Mouse (Mus musculus): ENCODE data around the gene Slc27a2. TPM values are rescaled to one million over a fixed set of nuclear protein-coding genes. Genes with fewer than 3 reads are reported as not detected.
"Not testable (repeated sequence)": the region's sequence is repeated elsewhere in the genome, so short reads cannot be mapped to it uniquely, and the experiment has no call there.

Slc27a2 gene
- polyA plus RNA-seq, 1 experiment from 2014 or later, result 9.6 TPM

GRCm38 (mm10) chr2:126522056-126522455 lies 30.2 kb upstream of the Slc27a2 start:
- Histone ChIP-seq H3K36me3 (ENCODE audit: control insufficient read depth, insufficient read depth, low read length) (no peaks in the 10 kb centered on the region), H3K9me3 (ENCODE audit: control insufficient read depth, low read length) (no peaks in the 10 kb centered on the region), H3K27me3 (ENCODE audit: control insufficient read depth, insufficient read depth, low read length) (no peaks in the 10 kb centered on the region), H3K27ac (ENCODE audit: low read depth, low read length) (no peak overlapping the region), H3K4me1 (ENCODE audit: control insufficient read depth, insufficient read depth, low read length) (no peaks in the 10 kb centered on the region), H3K9ac (ENCODE audit: low read depth, low read length) (no peak overlapping the region), H3K4me3 (ENCODE audit: low read length) (no peak overlapping the region), H3K4me2 (replicated peaks; ENCODE audit: low read depth, low read length) (no peak overlapping the region)
- 80% methylated on average over 8 of the region's 8 CpGs for WGBS
- ATAC-seq (ENCODE audit: low FRiP score, low TSS enrichment), result no peak

GRCm38 (mm10) chr2:126523101-126523745 lies 29.0 kb upstream of the Slc27a2 start:
- H3K27me3 ChIP-seq (ENCODE audit: control insufficient read depth, insufficient read depth, low read length); H3K36me3 ChIP-seq (ENCODE audit: control insufficient read depth, insufficient read depth, low read length); H3K4me1 ChIP-seq (ENCODE audit: control insufficient read depth, insufficient read depth, low read length); H3K4me3 ChIP-seq (ENCODE audit: low read length); ATAC-seq (ENCODE audit: low FRiP score, low TSS enrichment); H3K27ac ChIP-seq (ENCODE audit: low read depth, low read length); H3K9ac ChIP-seq (ENCODE audit: low read depth, low read length); H3K4me2 ChIP-seq (replicated peaks; ENCODE audit: low read depth, low read length); H3K9me3 ChIP-seq (ENCODE audit: control insufficient read depth, low read length): not testable (repeated sequence)
- WGBS, result 68% methylated on average over 5 of the region's 5 CpGs

- H3K9me3 ChIP-seq (ENCODE audit: control insufficient read depth, low read length), result no peaks in the 10 kb centered on the region
- H3K4me1 ChIP-seq (ENCODE audit: control insufficient read depth, insufficient read depth, low read length), result no peaks in the 10 kb centered on the region
- no peak overlapping the region for H3K4me2 ChIP-seq (replicated peaks; ENCODE audit: low read depth, low read length)
- H3K36me3 ChIP-seq (ENCODE audit: control insufficient read depth, insufficient read depth, low read length), result no peaks in the 10 kb centered on the region
- H3K27me3 ChIP-seq (ENCODE audit: control insufficient read depth, insufficient read depth, low read length), result no peaks in the 10 kb centered on the region
- ATAC-seq (ENCODE audit: low FRiP score, low TSS enrichment), result no peak
- no peak overlapping the region for H3K9ac ChIP-seq (ENCODE audit: low read depth, low read length)
- WGBS, result 83% methylated on average over 2 of the region's 2 CpGs
- no peak overlapping the region for H3K4me3 ChIP-seq (ENCODE audit: low read length)
- no peak overlapping the region for H3K27ac ChIP-seq (ENCODE audit: low read depth, low read length)
Observed at GRCm38 (mm10) chr2:126524271-126524670, 27.9 kb upstream of the Slc27a2 start.

GRCm38 (mm10) chr2:126527461-126527860 lies 24.7 kb upstream of the Slc27a2 start:
- no peak overlapping the region for H3K27ac ChIP-seq (ENCODE audit: low read depth, low read length)
- no peak overlapping the region for H3K4me2 ChIP-seq (replicated peaks; ENCODE audit: low read depth, low read length)
- no peaks in the 10 kb centered on the region for H3K4me1 ChIP-seq (ENCODE audit: control insufficient read depth, insufficient read depth, low read length)
- H3K9me3 ChIP-seq (ENCODE audit: control insufficient read depth, low read length), result no peaks in the 10 kb centered on the region
- no peaks in the 10 kb centered on the region for H3K27me3 ChIP-seq (ENCODE audit: control insufficient read depth, insufficient read depth, low read length)
- H3K4me3 ChIP-seq (ENCODE audit: low read length), result no peak overlapping the region
- H3K36me3 ChIP-seq (ENCODE audit: control insufficient read depth, insufficient read depth, low read length), result no peaks in the 10 kb centered on the region
- H3K9ac ChIP-seq (ENCODE audit: low read depth, low read length), result no peak overlapping the region
- WGBS, result 94% methylated on average over 8 of the region's 8 CpGs
- ATAC-seq (ENCODE audit: low FRiP score, low TSS enrichment), result no peak

GRCm38 (mm10) chr2:126530581-126530980 lies 21.6 kb upstream of the Slc27a2 start:
- 80% methylated on average over 3 of the region's 3 CpGs for WGBS
- H3K4me1 ChIP-seq (ENCODE audit: control insufficient read depth, insufficient read depth, low read length), result no peaks in the 10 kb centered on the region
- H3K27ac ChIP-seq (ENCODE audit: low read depth, low read length), result no peak overlapping the region
- no peak for ATAC-seq (ENCODE audit: low FRiP score, low TSS enrichment)
- no peak overlapping the region for H3K4me2 ChIP-seq (replicated peaks; ENCODE audit: low read depth, low read length)
- H3K4me3 ChIP-seq (ENCODE audit: low read length), result no peak overlapping the region
- no peaks in the 10 kb centered on the region for H3K27me3 ChIP-seq (ENCODE audit: control insufficient read depth, insufficient read depth, low read length)
- H3K36me3 ChIP-seq (ENCODE audit: control insufficient read depth, insufficient read depth, low read length), result no peaks in the 10 kb centered on the region
- H3K9ac ChIP-seq (ENCODE audit: low read depth, low read length), result no peak overlapping the region
- H3K9me3 ChIP-seq (ENCODE audit: control insufficient read depth, low read length), result no peaks in the 10 kb centered on the region

- no peak for ATAC-seq (ENCODE audit: low FRiP score, low TSS enrichment)
- no peak overlapping the region for H3K4me2 ChIP-seq (replicated peaks; ENCODE audit: low read depth, low read length)
- no peaks in the 10 kb centered on the region for H3K4me1 ChIP-seq (ENCODE audit: control insufficient read depth, insufficient read depth, low read length)
- H3K27me3 ChIP-seq (ENCODE audit: control insufficient read depth, insufficient read depth, low read length), result no peaks in the 10 kb centered on the region
- H3K9me3 ChIP-seq (ENCODE audit: control insufficient read depth, low read length), result no peaks in the 10 kb centered on the region
- H3K4me3 ChIP-seq (ENCODE audit: low read length), result no peak overlapping the region
- no peak overlapping the region for H3K9ac ChIP-seq (ENCODE audit: low read depth, low read length)
- H3K36me3 ChIP-seq (ENCODE audit: control insufficient read depth, insufficient read depth, low read length), result no peaks in the 10 kb centered on the region
- H3K27ac ChIP-seq (ENCODE audit: low read depth, low read length), result no peak overlapping the region
Observed at GRCm38 (mm10) chr2:126537654-126538053, 14.6 kb upstream of the Slc27a2 start.

- Histone ChIP-seq H3K9ac (ENCODE audit: low read depth, low read length) (no peak overlapping the region), H3K9me3 (ENCODE audit: control insufficient read depth, low read length) (no peaks in the 10 kb centered on the region), H3K4me2 (replicated peaks; ENCODE audit: low read depth, low read length) (no peak overlapping the region), H3K27ac (ENCODE audit: low read depth, low read length) (no peak overlapping the region), H3K4me1 (ENCODE audit: control insufficient read depth, insufficient read depth, low read length) (no peaks in the 10 kb centered on the region), H3K4me3 (ENCODE audit: low read length) (no peak overlapping the region), H3K27me3 (ENCODE audit: control insufficient read depth, insufficient read depth, low read length) (no peaks in the 10 kb centered on the region), H3K36me3 (ENCODE audit: control insufficient read depth, insufficient read depth, low read length) (no peaks in the 10 kb centered on the region)
- 73% methylated on average over 6 of the region's 6 CpGs for WGBS
- ATAC-seq (ENCODE audit: low FRiP score, low TSS enrichment), result no peak
Observed at GRCm38 (mm10) chr2:126540390-126540925, 11.7 kb upstream of the Slc27a2 start.

- ATAC-seq (ENCODE audit: low FRiP score, low TSS enrichment), result no peak
Observed at GRCm38 (mm10) chr2:126542211-126542610, 10.0 kb upstream of the Slc27a2 start.

GRCm38 (mm10) chr2:126545297-126545696 lies 6.9 kb upstream of the Slc27a2 start:
- WGBS, result 77% methylated on average over 5 of the region's 5 CpGs
- Histone ChIP-seq H3K4me2 (replicated peaks; ENCODE audit: low read depth, low read length) (no peak overlapping the region), H3K4me1 (ENCODE audit: control insufficient read depth, insufficient read depth, low read length) (no peaks in the 10 kb centered on the region), H3K27ac (ENCODE audit: low read depth, low read length) (no peak overlapping the region), H3K9me3 (ENCODE audit: control insufficient read depth, low read length) (no peaks in the 10 kb centered on the region), H3K9ac (ENCODE audit: low read depth, low read length) (no peak overlapping the region), H3K36me3 (ENCODE audit: control insufficient read depth, insufficient read depth, low read length) (no peaks in the 10 kb centered on the region), H3K27me3 (ENCODE audit: control insufficient read depth, insufficient read depth, low read length) (no peaks in the 10 kb centered on the region), H3K4me3 (ENCODE audit: low read length) (no peak overlapping the region)
- no peak for ATAC-seq (ENCODE audit: low FRiP score, low TSS enrichment)

More at GRCm38 (mm10) chr2:126542211-126542610, 10.0 kb upstream of the Slc27a2 start:
- Histone ChIP-seq H3K4me3 (ENCODE audit: low read length) (no peak overlapping the region), H3K4me2 (replicated peaks; ENCODE audit: low read depth, low read length) (no peak overlapping the region), H3K27ac (ENCODE audit: low read depth, low read length) (no peak overlapping the region), H3K9ac (ENCODE audit: low read depth, low read length) (no peak overlapping the region), H3K4me1 (ENCODE audit: control insufficient read depth, insufficient read depth, low read length) (no peaks in the 10 kb centered on the region), H3K9me3 (ENCODE audit: control insufficient read depth, low read length) (no peaks in the 10 kb centered on the region), H3K27me3 (ENCODE audit: control insufficient read depth, insufficient read depth, low read length) (no peaks in the 10 kb centered on the region), H3K36me3 (ENCODE audit: control insufficient read depth, insufficient read depth, low read length) (no peaks in the 10 kb centered on the region)
- 85% methylated on average over 5 of the region's 5 CpGs for WGBS

Measured in kidney, embryonic 14.5 days (tissue).